Mouse (Mus musculus): ENCODE measurements around the gene Sh3tc1. TPM values are rescaled to one million over a fixed set of nuclear protein-coding genes. Genes with fewer than 3 reads are reported as not detected.

Gene Sh3tc1
- polyA plus RNA-seq, 1 experiment: 0.72 TPM

DNA sequence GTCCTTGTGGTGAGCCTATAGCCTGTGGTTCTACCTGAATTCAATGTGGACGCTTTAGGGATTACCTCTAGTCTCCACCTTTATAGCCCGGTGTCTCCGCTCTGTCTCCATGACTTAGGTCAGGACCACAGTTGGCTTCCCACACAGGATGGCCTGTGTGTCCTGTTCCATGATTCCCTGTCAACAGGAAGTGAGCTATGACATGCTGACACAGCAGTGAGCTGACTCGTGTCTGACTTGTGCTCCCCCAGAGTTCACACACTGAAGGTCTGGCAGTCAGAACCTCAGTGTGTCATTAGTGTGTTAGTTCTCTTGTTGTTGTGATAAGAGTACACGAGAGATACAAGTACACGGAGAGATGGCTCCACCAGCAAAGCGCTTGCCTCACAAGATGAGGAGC is 11.2 kb upstream of the Sh3tc1 start:
- Histone ChIP-seq H3K27ac (ENCODE audit: control insufficient read depth, insufficient read depth, low read depth, low read length) (no peak overlapping the region), H3K36me3 (ENCODE audit: control insufficient read depth, insufficient read depth, low read length) (no peaks in the 10 kb centered on the region), H3K4me3 (ENCODE audit: control insufficient read depth, low read depth, low read length) (no peak overlapping the region), H3K27me3 (ENCODE audit: control insufficient read depth, insufficient read depth, low read length) (no peaks in the 10 kb centered on the region), H3K4me1 (ENCODE audit: control insufficient read depth, insufficient read depth, low read length) (no peaks in the 10 kb centered on the region; the same call in 1 of the 2 replicates)
- TF ChIP-seq CTCF (IDR thresholded peaks at IDR 0.05; ENCODE audit: control insufficient read depth, insufficient read depth, insufficient replicate concordance, low read depth, low read length) (no peak), POLR2A (IDR thresholded peaks at IDR 0.05; ENCODE audit: control insufficient read depth, low read depth, low read length) (no peak)

DNA sequence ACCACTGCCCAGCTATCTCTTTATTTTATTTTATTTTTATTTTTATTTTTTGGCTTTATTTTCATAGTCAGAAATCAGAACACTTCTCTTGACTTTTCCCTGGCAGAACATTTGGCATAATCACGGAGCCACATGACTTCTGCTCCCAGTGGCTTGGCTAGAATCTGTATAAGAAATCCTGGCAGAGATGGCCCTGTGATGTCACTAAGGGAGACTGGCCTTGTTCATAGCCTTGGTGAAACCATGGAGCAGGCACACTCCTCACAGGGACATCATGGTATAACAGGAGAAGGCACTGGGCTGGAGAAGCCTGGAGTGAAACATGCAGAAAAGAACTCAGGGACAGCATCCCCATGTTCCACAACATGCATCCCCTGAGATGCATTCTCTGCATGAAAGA is 10.2 kb upstream of the Sh3tc1 start:
- no peaks in the 10 kb centered on the region for H3K36me3 ChIP-seq (ENCODE audit: control insufficient read depth, insufficient read depth, low read length)
- H3K27ac ChIP-seq (ENCODE audit: control insufficient read depth, insufficient read depth, low read depth, low read length): no peak overlapping the region
- H3K4me3 ChIP-seq (ENCODE audit: control insufficient read depth, low read depth, low read length): no peak overlapping the region
- TF ChIP-seq CTCF (IDR thresholded peaks at IDR 0.05; ENCODE audit: control insufficient read depth, insufficient read depth, insufficient replicate concordance, low read depth, low read length): no peak
- TF ChIP-seq POLR2A (IDR thresholded peaks at IDR 0.05; ENCODE audit: control insufficient read depth, low read depth, low read length): no peak
- H3K4me1 ChIP-seq (ENCODE audit: control insufficient read depth, insufficient read depth, low read length): no peaks in the 10 kb centered on the region; the same call in 1 of the 2 replicates
- no peaks in the 10 kb centered on the region for H3K27me3 ChIP-seq (ENCODE audit: control insufficient read depth, insufficient read depth, low read length)

DNA sequence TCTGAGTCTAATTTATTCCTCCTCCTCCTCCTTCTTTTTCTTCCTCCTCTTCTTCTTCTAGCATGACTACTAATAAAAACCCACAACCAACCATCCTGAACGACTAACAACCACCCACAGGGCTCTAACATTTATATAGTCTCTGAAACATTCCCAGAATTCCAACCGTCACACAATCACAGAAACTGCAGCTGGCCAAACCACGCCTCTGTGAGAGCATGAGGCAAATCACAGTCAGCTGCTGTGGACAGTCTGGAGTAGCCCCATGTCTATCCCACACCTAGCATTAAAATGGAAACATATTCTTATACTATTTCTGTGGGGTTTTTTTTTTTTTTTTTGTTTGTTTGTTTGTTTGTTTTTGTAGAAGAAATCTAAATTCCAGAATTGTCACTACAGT is 9.6 kb upstream of the Sh3tc1 start:
- Histone ChIP-seq H3K4me1 (ENCODE audit: control insufficient read depth, insufficient read depth, low read length) (no peaks in the 10 kb centered on the region; the same call in 1 of the 2 replicates), H3K27me3 (ENCODE audit: control insufficient read depth, insufficient read depth, low read length) (no peaks in the 10 kb centered on the region), H3K36me3 (ENCODE audit: control insufficient read depth, insufficient read depth, low read length) (no peaks in the 10 kb centered on the region), H3K4me3 (ENCODE audit: control insufficient read depth, low read depth, low read length) (no peak overlapping the region), H3K27ac (ENCODE audit: control insufficient read depth, insufficient read depth, low read depth, low read length) (no peak overlapping the region)
- TF ChIP-seq CTCF (IDR thresholded peaks at IDR 0.05; ENCODE audit: control insufficient read depth, insufficient read depth, insufficient replicate concordance, low read depth, low read length) (no peak), POLR2A (IDR thresholded peaks at IDR 0.05; ENCODE audit: control insufficient read depth, low read depth, low read length) (no peak)

DNA sequence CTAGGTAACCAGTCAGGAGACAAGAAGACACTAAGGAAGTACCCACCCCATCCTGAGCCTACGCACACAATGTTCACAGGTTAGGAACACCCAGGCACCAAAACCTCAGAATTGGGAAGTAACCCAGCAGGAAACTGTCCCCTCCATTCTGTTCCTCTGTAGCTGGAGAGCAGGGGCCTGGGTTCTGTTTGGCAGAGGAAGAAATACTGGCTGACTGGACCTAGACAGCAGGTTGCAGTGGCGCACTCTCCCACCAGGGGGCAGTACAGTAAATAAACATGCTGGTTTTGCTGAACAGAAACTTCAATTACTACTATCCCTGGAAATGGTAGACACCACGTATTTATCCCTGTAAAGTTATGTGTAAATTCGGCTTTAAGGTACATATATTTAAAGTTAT is 7.1 kb upstream of the Sh3tc1 start:
- no peak for TF ChIP-seq POLR2A (IDR thresholded peaks at IDR 0.05; ENCODE audit: control insufficient read depth, low read depth, low read length)
- peak; percentile 88; the same call in 1 of the 2 replicates for TF ChIP-seq CTCF (IDR thresholded peaks at IDR 0.05; ENCODE audit: control insufficient read depth, insufficient read depth, insufficient replicate concordance, low read depth, low read length)
- no peaks in the 10 kb centered on the region; the same call in 1 of the 2 replicates for H3K4me1 ChIP-seq (ENCODE audit: control insufficient read depth, insufficient read depth, low read length)
- H3K27ac ChIP-seq (ENCODE audit: control insufficient read depth, insufficient read depth, low read depth, low read length): no peak overlapping the region
- no peak overlapping the region for H3K4me3 ChIP-seq (ENCODE audit: control insufficient read depth, low read depth, low read length)
- H3K27me3 ChIP-seq (ENCODE audit: control insufficient read depth, insufficient read depth, low read length): no peaks in the 10 kb centered on the region
- no peaks in the 10 kb centered on the region for H3K36me3 ChIP-seq (ENCODE audit: control insufficient read depth, insufficient read depth, low read length)

DNA sequence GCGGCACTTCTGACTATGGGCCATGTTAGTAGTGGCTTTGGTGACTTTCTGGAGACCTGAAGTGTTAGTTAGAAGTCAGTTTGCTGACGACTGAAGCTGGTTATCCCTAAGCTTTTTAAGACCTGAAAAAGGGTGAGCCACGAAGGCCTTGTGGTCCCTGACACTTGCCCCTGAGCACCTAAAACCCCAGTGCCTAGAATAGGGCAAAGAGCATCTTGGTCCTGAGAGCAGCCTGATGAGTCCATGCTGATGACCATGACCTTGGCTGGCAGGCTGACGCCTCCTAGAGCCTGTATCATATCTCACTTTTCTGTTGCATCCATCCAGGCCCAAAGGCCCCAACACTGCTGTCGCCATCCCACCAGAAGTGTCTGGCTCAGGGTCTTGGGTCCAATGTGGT is 5.6 kb upstream of the Sh3tc1 start:
- no peaks in the 10 kb centered on the region for H3K36me3 ChIP-seq (ENCODE audit: control insufficient read depth, insufficient read depth, low read length)
- H3K4me1 ChIP-seq (ENCODE audit: control insufficient read depth, insufficient read depth, low read length): no peaks in the 10 kb centered on the region; the same call in none of the 2 replicates
- no peak overlapping the region for H3K27ac ChIP-seq (ENCODE audit: control insufficient read depth, insufficient read depth, low read depth, low read length)
- no peak for TF ChIP-seq CTCF (IDR thresholded peaks at IDR 0.05; ENCODE audit: control insufficient read depth, insufficient read depth, insufficient replicate concordance, low read depth, low read length)
- TF ChIP-seq POLR2A (IDR thresholded peaks at IDR 0.05; ENCODE audit: control insufficient read depth, low read depth, low read length): no peak
- H3K4me3 ChIP-seq (ENCODE audit: control insufficient read depth, low read depth, low read length): no peak overlapping the region
- no peaks in the 10 kb centered on the region for H3K27me3 ChIP-seq (ENCODE audit: control insufficient read depth, insufficient read depth, low read length)

DNA sequence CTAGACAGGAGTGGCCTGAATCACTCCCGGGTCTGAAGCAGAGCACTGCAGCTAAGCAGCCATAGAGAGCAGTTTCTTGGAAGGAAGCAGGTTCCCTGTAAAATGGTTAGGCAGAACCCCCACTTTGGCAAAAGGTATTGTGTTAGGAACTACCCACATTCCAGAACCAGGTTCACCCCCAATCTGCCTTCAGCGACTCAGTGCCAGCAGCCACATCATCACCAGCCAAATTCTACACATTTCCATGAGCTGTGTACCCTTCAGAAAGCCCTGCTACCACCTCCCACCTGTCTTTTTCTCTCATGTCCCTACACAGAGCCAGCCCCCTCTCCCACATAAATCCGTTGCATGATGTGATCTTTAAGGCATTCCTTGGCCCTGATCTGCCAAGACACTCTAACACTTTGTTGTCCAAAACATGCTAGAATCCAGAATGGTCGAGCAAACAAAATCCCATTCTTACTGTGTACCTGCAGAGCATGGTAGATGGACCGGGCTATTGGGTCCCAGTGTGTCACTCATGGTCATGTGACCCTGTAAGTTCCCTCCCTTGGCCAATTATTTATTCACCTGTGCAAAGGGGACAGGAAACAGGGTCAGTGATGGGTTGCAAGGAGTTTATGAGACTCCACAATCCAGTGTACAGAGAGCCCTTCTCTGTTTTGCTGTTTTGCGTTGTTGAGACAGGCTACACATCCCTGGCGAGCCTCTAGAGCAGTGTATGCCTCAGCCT is 4.4 kb upstream of the Sh3tc1 start:
- H3K4me3 ChIP-seq (ENCODE audit: control insufficient read depth, low read depth, low read length): no peak overlapping the region
- no peaks in the 10 kb centered on the region; the same call in none of the 2 replicates for H3K4me1 ChIP-seq (ENCODE audit: control insufficient read depth, insufficient read depth, low read length)
- no peak for TF ChIP-seq CTCF (IDR thresholded peaks at IDR 0.05; ENCODE audit: control insufficient read depth, insufficient read depth, insufficient replicate concordance, low read depth, low read length)
- TF ChIP-seq POLR2A (IDR thresholded peaks at IDR 0.05; ENCODE audit: control insufficient read depth, low read depth, low read length): no peak

DNA sequence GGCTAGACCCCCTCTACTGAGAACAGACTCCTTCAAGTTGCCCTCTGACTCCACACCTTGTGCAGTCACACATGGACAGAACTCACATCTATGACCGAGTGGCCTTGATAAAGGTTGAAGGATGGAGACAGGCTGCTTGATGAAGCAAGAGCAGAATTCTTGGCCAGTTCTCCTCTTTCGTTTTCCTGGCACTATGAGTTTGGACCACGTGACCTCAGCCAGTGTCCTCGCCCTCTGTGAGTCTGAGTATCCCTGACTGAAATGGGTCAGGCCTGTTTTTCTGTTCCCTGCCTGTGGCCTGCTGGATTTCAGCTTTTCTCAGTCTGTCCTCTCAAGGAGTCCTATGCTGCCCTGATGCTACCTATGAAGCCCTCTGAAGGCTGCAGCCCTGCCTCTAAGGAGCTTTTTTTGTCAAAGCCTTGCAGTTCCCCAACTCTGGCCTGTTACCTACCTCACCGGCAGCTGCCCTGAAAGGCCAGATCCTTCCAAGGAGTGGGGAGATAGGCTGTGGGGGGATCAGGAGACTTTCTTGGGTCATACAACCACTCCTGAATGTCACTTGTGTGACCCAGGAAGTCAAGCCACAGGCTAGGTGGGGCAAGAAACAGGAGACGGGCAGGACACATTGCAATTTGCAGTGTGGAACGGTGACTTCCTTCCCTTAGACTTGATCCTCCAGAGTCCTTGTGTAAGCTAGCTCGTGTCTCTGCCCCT is 3.6 kb upstream of the Sh3tc1 start:
- no peaks in the 10 kb centered on the region; the same call in none of the 2 replicates for H3K4me1 ChIP-seq (ENCODE audit: control insufficient read depth, insufficient read depth, low read length)
- H3K36me3 ChIP-seq (ENCODE audit: control insufficient read depth, insufficient read depth, low read length): no peaks in the 10 kb centered on the region
- no peaks in the 10 kb centered on the region for H3K27me3 ChIP-seq (ENCODE audit: control insufficient read depth, insufficient read depth, low read length)
- no peak for TF ChIP-seq POLR2A (IDR thresholded peaks at IDR 0.05; ENCODE audit: control insufficient read depth, low read depth, low read length)
- no peak for TF ChIP-seq CTCF (IDR thresholded peaks at IDR 0.05; ENCODE audit: control insufficient read depth, insufficient read depth, insufficient replicate concordance, low read depth, low read length)
- H3K27ac ChIP-seq (ENCODE audit: control insufficient read depth, insufficient read depth, low read depth, low read length): peak overlapping the region; percentile 21
- peak overlapping the region; percentile 23; the same call in 1 of the 2 replicates for H3K4me3 ChIP-seq (ENCODE audit: control insufficient read depth, low read depth, low read length)

More for the DNA sequence above, 4.4 kb upstream of the Sh3tc1 start:
- no peaks in the 10 kb centered on the region for H3K36me3 ChIP-seq (ENCODE audit: control insufficient read depth, insufficient read depth, low read length)
- H3K27ac ChIP-seq (ENCODE audit: control insufficient read depth, insufficient read depth, low read depth, low read length): peak overlapping the region; percentile 21; the same call in 1 of the 2 replicates
- no peaks in the 10 kb centered on the region for H3K27me3 ChIP-seq (ENCODE audit: control insufficient read depth, insufficient read depth, low read length)
